Mouse (Mus musculus) frontal cortex, adult (tissue): ENCODE data around the gene Il18rap.
"Not testable (repeated sequence)": the region's sequence is repeated elsewhere in the genome, so short reads cannot be mapped to it uniquely, and the experiment has no call there.

Source experiments
- ATAC-seq: cut with Nextera tagmentation; 2 replicates; pipeline ENCODE4 v1.9.2; 2017; ENCODE audit warnings: mild to moderate bottlenecking, moderate library complexity, mixed read lengths; ENCODE audit not compliant: low TSS enrichment

The Il18rap gene

DNA sequence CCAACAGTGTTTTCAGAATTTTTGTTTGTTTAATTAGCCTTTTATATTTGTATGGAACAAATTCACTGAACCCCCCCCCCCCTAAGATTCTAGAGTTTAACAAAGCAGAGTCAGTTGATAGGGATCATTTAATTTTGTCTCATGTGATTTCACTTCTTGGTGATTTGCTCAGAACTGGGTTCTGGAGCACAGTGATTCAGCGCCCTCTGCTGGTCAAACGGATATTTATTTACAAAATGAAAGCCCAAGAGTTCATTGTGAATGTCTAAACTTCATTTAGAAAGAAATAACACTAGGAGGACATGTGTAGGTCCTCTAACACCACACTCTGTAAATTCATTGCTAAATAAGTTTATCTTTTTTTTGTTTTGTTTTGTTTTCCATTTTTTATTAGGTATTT is 29.5 kb downstream of the Il18rap start:
- peak; percentile 65; the same call in 1 of the 2 replicates for ATAC-seq

DNA sequence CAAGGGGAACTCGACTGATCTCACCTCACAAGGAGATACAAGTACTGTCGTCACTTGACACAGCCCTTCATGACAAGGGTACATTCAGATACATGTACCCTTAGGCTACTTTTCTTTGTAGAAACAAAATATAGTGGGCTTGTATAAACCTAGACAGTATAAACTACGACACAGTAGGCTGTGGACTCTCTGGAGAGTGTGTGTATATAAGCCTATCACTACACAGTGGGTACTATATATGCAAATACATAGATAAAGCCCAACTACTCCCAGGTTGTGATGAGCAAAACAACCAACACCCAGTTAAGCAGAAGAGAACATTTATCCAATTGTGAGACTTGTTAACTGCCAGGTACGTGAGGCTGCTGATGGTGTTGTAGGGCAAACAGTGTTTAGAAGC is 31.5 kb downstream of the Il18rap start:
- ATAC-seq: no peak

DNA sequence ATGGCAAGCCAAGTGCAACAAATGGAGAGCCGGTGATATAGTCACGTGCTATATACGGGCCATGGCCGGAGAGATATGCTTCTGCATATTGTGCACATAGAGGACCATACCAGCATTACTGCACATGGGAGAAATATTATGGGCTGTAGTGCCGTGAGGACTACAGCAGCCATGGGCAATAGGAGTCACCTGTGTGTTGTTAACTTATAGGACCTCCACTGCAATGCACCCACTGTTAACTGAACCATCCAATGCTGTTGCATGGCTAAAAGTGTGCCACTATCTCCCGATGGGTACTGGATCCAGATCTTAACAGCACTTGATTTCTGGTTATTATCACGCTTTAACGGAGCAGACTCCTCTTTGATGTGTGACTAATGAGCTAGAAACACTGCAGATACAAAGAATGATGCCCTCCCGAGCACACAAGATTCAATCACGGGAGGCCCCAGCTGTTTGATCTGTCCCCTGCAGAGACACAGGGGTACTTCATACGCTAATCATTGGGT is 32.0 kb downstream of the Il18rap start:
- no peak for ATAC-seq

DNA sequence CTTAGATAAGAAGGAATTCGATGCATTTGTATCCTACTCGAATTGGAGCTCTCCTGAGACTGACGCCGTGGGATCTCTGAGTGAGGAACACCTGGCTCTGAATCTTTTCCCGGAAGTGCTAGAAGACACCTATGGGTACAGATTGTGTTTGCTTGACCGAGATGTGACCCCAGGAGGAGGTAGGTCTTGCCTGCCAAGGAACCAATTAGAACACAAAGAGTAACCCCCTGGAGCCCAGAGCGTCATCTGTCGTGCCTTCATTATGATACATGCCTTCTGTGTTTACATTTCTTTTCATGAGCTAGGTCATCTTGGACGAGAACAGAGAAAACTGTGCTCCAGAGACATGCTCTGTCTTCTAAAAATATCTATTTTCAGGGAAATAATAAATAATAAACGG is 32.6 kb downstream of the Il18rap start:
- no peak for ATAC-seq

DNA sequence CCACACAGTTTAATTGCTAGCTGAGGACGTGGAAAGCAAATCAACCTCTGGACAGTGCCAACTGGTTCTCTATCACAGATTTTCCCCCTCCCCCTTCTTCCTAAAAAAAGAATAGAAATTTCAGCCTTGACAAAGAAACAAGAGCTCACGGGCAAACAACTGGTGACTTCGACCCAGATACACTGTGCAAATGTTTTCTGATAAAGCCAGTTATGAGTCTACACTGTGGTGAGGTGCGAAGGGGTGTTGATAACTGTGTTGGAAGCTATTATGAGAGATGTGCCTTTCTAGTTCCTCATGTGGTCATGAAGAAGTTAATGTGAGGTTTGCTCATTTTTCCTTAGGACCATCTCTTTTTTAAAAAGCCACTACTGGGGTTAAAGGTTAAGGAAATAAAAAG is 54.2 kb downstream of the Il18rap start:
- no peak for ATAC-seq

DNA sequence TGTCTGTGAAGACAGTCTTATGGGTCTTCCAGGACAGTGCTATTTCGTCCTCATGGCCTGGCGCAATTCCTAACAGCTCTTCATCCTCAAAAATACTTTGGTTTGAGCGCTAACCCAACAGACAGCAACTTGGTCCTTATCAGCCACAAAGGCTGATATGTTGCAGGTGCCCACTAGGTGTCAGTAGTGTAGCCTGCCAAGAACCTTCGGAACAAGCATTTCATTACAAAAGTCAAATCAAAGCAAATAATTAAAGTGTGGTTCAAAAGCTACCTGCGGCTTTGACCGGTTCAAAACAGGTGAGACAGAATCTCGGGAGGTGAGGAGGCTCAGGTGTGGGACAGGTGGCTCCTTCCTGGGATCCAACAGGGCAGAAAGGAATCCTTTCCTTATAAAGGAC is 64.6 kb downstream of the Il18rap start, which contains the start of gene Slc9a4:
Gene Slc9a4 (plus strand): TSS at position 298 of the 400 bp plus-strand sequence.
- ATAC-seq: peak; percentile 83

DNA sequence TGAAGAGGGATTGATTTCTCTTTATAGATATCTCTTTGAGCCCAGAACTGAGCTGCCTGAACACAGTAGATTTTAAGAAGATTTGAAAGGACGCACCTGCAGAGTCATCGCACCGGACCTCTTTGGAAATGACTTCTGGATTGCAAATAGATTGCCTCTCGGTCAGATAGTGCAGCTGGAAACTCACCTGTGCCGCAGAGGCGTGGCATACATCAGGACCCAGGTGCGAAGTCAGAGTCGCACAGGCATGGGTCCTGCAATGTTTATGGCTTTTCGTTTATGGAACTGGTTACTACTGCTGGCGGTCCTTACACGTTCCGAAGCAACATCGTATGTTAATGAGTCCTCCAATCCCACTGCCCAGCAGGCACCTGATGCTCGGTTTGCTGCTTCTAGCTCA is 65.1 kb downstream of the Il18rap start:
- ATAC-seq: no peak

DNA sequence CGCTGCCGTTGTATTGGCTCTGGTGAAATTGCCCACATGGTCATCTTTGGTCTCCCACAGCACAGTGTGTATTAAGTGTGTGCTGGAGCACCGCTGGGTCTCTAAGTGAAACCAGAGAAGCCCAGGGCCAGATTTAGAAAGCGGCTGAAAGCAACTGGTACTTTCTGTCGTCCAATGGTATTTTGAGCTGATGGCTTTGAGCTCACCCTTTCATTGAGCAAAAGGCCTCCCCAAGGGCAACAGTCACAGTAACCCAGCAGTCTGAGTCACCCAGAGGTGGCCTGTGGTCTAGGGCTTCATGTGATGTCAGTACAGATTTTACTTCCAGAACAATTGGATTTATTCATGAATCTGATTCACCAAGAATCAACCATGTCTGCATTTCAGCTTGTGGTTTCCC is 71.6 kb downstream of the Il18rap start:
- no peak for ATAC-seq

DNA sequence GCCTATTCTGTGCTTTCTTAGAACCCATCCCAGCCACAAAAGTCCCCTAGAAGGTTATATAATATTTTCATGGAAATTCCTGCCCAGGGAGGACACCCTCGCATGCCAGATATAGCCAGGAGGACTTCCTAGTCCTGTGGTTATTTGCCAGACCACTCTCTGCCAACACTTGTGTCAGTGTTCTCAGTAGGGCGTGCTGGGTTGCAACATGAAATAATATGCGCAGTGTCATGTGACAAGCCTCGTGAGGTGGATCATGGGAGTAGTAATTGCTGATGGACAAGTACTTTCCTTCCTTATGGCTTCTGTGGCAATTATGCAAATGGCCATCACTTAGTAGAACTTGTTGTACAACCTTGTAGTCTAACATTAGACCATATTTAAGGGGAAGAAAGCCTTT is 75.8 kb downstream of the Il18rap start:
- no peak for ATAC-seq

DNA sequence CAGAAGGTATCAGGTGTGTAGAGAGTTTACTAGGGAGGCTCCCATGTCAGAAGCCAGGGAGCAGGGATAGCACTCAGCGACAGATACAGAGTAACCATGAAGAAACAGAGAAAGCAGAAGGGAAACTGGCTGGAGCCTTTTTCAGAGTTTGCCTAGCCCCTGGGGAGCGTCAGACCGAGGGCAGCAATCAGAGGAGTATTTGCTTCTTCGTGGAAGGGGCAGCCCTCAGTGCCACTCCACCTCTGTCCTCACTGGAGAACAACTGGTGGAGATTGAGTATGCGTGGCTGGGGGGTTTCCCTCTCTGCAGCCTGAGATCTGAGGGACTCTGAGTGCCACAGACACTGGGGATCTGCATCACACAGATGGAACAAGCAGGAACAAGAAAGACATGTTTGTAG is 82.7 kb downstream of the Il18rap start:
- ATAC-seq: no peak

DNA sequence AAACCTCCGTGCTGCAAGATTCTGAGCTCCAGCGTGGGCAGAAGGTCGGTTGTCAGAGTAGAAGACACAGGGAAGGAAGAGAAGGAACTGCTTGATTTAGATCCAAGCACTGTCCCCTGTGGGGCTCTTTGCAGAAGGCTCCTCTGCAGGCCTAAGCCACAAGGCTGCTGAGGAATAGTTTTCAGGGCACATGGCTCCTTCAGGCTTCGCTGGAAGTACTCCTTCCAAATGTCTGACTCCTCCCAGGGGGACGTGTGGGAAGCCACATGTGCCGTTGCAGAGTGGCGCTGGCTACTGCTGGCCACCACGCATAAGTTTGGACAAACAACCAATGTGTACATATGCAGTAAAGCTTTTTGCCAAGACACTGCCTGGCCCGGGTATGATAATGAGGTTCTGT is 84.5 kb downstream of the Il18rap start:
- not testable (repeated sequence) for ATAC-seq

DNA sequence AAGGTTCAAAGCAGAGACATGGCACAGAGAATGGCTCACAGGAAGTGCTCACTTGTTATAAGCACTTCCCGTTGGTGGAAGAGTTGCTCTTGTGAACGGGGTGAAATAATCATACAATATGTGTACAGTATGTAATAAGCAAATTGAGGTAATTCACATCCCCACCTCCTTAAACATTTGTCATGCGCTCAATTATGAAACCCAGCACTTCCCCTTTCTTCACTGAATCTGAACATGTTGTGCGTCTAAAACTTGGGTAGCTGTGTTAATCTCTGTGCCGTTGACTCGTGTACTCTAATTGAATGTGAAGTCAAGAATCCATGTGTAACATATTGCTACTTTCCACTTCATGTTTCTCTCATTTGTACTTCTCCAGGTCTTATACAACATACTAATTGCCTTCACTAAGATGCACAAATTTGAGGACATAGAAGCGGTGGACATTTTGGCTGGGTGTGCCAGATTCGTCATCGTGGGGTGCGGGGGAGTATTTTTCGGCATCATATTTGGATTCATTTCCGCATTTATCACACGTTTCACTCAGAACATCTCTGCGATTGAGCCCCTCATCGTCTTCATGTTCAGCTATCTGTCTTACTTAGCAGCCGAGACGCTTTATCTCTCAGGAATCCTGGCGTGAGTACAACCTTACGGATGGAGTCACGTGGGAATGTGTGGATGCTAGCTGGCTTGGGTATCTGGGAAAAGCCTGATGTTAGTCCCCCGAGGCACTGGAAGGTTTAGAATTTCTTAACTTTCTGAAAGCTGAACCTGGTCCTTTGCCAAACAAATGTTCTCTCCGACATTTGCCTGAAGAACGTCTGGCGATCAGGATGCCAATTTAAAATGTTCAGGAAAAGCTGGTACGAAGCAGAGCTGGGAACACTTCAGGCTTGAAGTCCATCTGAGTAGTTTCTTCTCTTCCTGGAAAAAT is 85.5 kb downstream of the Il18rap start:
- peak; percentile 87 for ATAC-seq
